Mouse (Mus musculus) lung, adult 2 months (tissue): ENCODE results near the gene Xpr1.

Source experiments
- CTCF ChIP-seq: fragments of 200-500 bp; IDR thresholded peaks from 2 replicates; pipeline ENCODE4 v1.5.1; 2011; ENCODE audit warnings: mild to moderate bottlenecking, low read length, control low read depth; ENCODE audit not compliant: insufficient read depth
- POLR2A ChIP-seq: fragments of 200-500 bp; IDR thresholded peaks from 2 replicates; pipeline ENCODE4 v1.6.1; 2011; ENCODE audit warnings: low read depth, mild to moderate bottlenecking, control low read depth, low read length, borderline replicate concordance; ENCODE audit errors: extremely low read depth

DNA sequence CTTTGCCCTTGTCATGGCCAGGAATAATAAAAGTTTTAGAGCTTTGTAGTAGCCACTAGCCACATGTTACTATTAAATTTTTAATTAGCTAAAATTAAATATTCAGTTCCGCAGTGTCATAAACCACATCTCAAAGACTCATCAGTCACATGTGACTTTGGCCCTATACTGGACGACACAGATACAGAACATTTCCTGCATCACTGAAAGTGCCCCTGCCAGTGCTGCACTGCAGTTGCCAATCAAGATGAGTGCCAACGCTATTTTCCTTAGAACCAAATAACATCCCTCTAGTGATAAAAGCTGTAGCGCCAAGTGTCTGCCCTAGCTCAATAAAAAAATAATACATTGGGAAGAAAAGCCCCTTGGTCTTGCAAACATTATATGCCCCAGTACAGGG lies 17.2 kb downstream of the Xpr1 start:
- no peak for TF ChIP-seq CTCF
- TF ChIP-seq POLR2A: no peak
